Mouse (Mus musculus) ES-E14 (cell line): ENCODE data around the gene H2-DMb1.

Experiments
- CHD2 ChIP-seq: IDR thresholded peaks from 2 replicates; pipeline ENCODE4 v1.6.1; 2014; ENCODE audit warnings: mild to moderate bottlenecking, low read depth, low read length, inconsistent platforms
- HCFC1 ChIP-seq: IDR thresholded peaks from 2 replicates; pipeline ENCODE4 v1.6.1; 2012; ENCODE audit warnings: low read length, inconsistent platforms, borderline replicate concordance; ENCODE audit not compliant: insufficient read depth

GRCm38 (mm10) chr17:34186885-34187260, 34.0 kb downstream of the H2-DMb1 start:
- TF ChIP-seq CHD2 (no peak), HCFC1 (no peak)
